Mouse (Mus musculus) liver, adult 2 months (tissue): ENCODE measurements around the gene Ciita. TPM values are rescaled to one million over a fixed set of nuclear protein-coding genes. Genes with fewer than 3 reads are reported as not detected.
A peak's percentile ranks its signal among the peaks of the same experiment; 100 is the strongest.

ENCODE experiments used
- DNase-seq: peaks from one replicate; pipeline ENCODE4 v3.0.0-alpha.2; 2011; ENCODE audit warnings: low read depth, low spot score; ENCODE audit errors: extremely low read depth
- H3K27ac ChIP-seq: fragments of 200-500 bp; replicated peaks from 2 replicates; pipeline ENCODE4 v1.5.1; 2012; ENCODE audit warnings: low read depth, mild to moderate bottlenecking, control low read depth, inconsistent platforms, low read length; ENCODE audit not compliant: insufficient read depth
- H3K27me3 ChIP-seq: fragments of 200-500 bp; 2 replicates; pipeline ENCODE4 v1.6.1; 2012; ENCODE audit warnings: mild to moderate bottlenecking, moderate library complexity, low read length, inconsistent platforms; ENCODE audit not compliant: control insufficient read depth, insufficient read depth
- H3K36me3 ChIP-seq: fragments of 200-500 bp; 2 replicates; pipeline ENCODE4 v1.6.1; 2012; ENCODE audit warnings: low read length, inconsistent platforms; ENCODE audit not compliant: control insufficient read depth, insufficient read depth
- H3K4me1 ChIP-seq: fragments of 200-500 bp; 2 replicates; pipeline ENCODE4 v1.6.1; 2011; ENCODE audit warnings: low read length; ENCODE audit not compliant: control insufficient read depth, insufficient read depth
- H3K4me3 ChIP-seq: fragments of 200-500 bp; 2 replicates; pipeline ENCODE4 v1.5.1; 2011; ENCODE audit warnings: low read depth, mild to moderate bottlenecking, control low read depth, low read length, moderate library complexity; ENCODE audit not compliant: insufficient read depth
- H3K79me2 ChIP-seq: fragments of 200-500 bp; 2 replicates; pipeline ENCODE4 v1.6.1; 2012; ENCODE audit warnings: inconsistent platforms, mild to moderate bottlenecking, low read length, moderate library complexity; ENCODE audit not compliant: control insufficient read depth, insufficient read depth
- H3K9ac ChIP-seq: fragments of 200-500 bp; 2 replicates; pipeline ENCODE4 v1.6.1; 2012; ENCODE audit warnings: low read depth, mild to moderate bottlenecking, control low read depth, inconsistent platforms, low read length
- CTCF ChIP-seq: fragments of 200-500 bp; IDR thresholded peaks from 2 replicates; pipeline ENCODE4 v1.5.1; 2011; ENCODE audit warnings: low read depth, low read length, control low read depth
- POLR2A ChIP-seq: fragments of 200-500 bp; IDR thresholded peaks from 2 replicates; pipeline ENCODE4 v1.6.1; 2011; ENCODE audit warnings: low read length, control low read depth; ENCODE audit not compliant: insufficient read depth; ENCODE audit errors: extremely low read depth
- WGBS: fragments of 180-500 bp; shearing (Covaris S2); methylation state at CpG from one replicate; pipeline ENCODE4 v1.1.7; 2018; 5-methylcytosine and 5-hydroxymethylcytosine counted together
- polyA plus RNA-seq: library from polyadenylated mRNA; depleted of rRNA; stranded (reverse); fragments of >200 nt; gene quantifications from 2 replicates; pipeline ENCODE4 v1.2.3, GENCODE M21; 2012
- total RNA-seq: library from RNA; depleted of rRNA; stranded (reverse); fragments of >200 nt; gene quantifications from 2 replicates; pipeline ENCODE4 v1.2.3, GENCODE M21; 2014

Ciita gene
- total and polyA plus RNA-seq, 2 experiments, result 1.0 to 1.1 TPM

DNA sequence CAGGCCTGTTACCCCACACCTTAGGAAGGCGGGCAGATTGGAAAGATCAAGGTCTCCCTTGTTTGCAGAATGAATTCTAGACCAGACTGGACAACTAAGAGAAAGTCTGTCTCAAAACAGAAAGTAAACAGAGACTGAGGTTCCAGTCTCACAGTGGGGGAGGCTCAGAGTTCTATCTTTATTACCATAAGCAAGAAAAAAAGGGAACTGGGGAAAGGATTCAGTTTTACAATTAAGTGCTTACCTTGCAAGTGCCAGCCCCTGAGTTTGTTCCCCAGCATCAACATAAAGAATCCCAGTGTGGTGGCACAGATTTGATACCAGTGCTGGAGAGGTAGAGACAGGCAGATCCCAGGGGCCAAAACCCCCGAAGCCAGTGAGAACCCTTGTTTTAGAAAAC lies 3.9 kb upstream of the Ciita start:
- TF ChIP-seq POLR2A (no peak), CTCF (no peak)
- no peak overlapping the region for H3K9ac ChIP-seq
- H3K4me3 ChIP-seq, result no peak overlapping the region
- peaks cover 4% of the 10 kb centered on the region; the same call in 1 of the 2 replicates for H3K4me1 ChIP-seq
- WGBS, result 48% methylated on average over 2 of the region's 2 CpGs
- H3K27me3 ChIP-seq, result no peaks in the 10 kb centered on the region
- peak; percentile 69 for DNase-seq
- H3K79me2 ChIP-seq, result no peaks in the 10 kb centered on the region
- no peak overlapping the region for H3K27ac ChIP-seq
- H3K36me3 ChIP-seq, result no peaks in the 10 kb centered on the region

DNA sequence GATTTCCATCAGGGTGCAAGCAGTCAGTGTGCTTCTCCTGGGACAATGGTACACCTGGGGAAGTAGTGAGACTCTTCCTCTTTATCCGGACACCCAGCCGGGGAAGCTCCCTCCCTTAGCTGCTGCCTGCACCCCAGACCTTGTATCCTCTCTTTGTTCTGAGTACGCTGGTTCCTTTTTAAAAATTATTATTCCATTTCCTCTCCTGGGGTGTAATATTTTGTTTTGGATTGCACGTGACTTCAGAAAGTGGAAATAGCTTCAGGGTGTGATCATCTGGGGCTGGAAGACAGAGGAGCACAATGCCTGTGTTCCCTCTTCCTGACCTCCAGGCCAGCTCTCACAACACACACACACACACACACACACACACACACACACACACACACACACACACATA lies 2.5 kb downstream of the Ciita start:
- WGBS, result 70% methylated on average over 4 of the region's 4 CpGs
- no peaks in the 10 kb centered on the region for H3K79me2 ChIP-seq
- DNase-seq, result peak; percentile 21

DNA sequence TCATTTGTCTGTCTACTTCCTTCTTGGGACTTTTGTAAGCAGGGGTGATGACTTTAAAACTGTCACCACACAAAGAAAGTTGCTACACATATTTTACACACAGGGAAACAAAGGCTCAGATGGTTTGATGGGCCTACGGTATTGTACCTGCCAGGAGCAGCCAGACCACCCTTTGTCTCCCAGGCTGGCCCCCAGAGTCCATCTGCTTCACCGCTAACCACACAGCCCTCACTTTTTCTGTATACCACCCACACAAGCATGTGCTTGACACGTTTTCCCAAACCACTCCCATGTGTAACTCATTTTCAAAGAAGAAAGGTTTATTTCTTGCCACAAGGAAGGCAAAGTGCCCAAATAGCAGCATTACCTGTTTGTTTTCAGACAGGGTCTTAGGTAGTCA lies 7.1 kb downstream of the Ciita start:
- Histone ChIP-seq H3K4me1 (peaks cover 3% of the 10 kb centered on the region; the same call in 1 of the 2 replicates), H3K36me3 (no peaks in the 10 kb centered on the region), H3K79me2 (no peaks in the 10 kb centered on the region), H3K27me3 (no peaks in the 10 kb centered on the region), H3K9ac (no peak overlapping the region), H3K27ac (no peak overlapping the region), H3K4me3 (no peak overlapping the region)
- TF ChIP-seq POLR2A (no peak), CTCF (no peak)
- WGBS, result 65% methylated on average over 3 of the region's 3 CpGs
- no peak for DNase-seq

More for the DNA sequence above, 2.5 kb downstream of the Ciita start:
- Histone ChIP-seq H3K9ac (no peak overlapping the region), H3K4me1 (no peaks in the 10 kb centered on the region), H3K36me3 (no peaks in the 10 kb centered on the region), H3K27me3 (no peaks in the 10 kb centered on the region), H3K27ac (no peak overlapping the region), H3K4me3 (no peak overlapping the region)
- no peak for TF ChIP-seq POLR2A
- no peak for TF ChIP-seq CTCF

DNA sequence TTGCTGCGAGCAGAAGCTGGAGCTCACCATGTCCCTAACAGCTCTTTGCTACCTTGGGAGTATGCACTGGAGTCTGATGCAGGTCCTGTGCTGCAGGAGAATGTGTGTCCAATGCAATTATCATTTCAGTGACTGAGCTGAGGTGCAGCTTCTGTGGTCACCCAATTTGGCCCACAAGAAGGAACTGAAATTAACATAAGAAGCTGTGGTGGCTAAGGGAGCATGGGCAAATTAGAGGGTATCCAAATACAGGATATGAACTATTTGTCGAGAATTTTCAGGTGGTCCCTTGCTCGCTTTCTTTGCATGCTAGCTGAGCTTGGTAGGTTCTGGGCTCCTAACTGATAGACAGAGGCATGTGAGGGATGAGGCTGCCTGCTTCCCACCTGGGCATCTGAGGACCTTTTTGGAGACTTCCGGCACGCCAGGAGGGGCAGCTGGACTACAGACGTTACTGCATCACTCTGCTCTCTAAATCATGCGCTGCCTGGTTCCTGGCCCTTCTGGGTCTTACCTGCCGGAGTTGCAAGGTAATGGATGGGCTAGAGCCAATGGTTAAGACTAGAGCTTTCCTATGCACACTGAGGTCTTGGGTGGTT lies 8.1 kb downstream of the Ciita start:
- DNase-seq, result no peak
- Histone ChIP-seq H3K4me1 (peaks cover 3% of the 10 kb centered on the region; the same call in 1 of the 2 replicates), H3K79me2 (no peaks in the 10 kb centered on the region), H3K4me3 (no peak overlapping the region), H3K27ac (no peak overlapping the region), H3K27me3 (no peaks in the 10 kb centered on the region), H3K36me3 (no peaks in the 10 kb centered on the region), H3K9ac (no peak overlapping the region)
- TF ChIP-seq CTCF, result no peak
- no peak for TF ChIP-seq POLR2A
- 77% methylated on average over 8 of the region's 8 CpGs for WGBS

DNA sequence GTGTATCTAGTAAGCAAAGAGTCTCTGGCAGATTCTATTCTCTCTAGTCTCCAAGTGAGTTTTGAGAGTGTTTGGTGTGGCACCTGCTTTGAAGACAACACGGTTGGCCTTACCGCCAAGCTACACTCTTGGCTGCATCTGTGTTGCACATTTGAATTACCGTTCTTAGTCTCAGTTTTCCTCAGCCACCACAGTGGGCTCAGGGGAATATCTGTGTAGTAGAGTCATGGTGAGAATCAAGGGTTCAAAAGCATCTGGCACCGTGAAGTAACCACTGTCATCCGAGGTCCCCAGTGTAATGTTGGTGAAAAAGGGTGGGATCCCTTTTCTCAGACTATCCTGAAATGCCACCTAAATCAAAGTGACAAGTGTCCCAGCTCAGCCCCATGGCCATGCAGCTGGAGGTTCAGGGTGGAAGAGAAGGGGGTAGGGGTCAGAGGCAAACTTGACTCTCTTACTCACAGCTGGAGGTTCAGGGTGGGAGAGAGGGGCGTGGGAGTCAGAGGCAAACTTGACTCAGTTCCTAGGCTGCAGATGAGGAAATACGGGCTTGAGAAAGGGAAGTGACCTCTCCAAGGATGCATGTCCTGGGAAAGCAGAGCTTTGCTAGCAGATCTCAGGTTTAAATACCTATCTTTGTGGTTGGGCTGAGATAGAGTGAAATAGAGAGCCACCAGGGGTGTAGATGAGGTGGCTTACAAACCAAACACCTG lies 9.1 kb downstream of the Ciita start:
- no peak for DNase-seq
- no peak overlapping the region for H3K27ac ChIP-seq

DNA sequence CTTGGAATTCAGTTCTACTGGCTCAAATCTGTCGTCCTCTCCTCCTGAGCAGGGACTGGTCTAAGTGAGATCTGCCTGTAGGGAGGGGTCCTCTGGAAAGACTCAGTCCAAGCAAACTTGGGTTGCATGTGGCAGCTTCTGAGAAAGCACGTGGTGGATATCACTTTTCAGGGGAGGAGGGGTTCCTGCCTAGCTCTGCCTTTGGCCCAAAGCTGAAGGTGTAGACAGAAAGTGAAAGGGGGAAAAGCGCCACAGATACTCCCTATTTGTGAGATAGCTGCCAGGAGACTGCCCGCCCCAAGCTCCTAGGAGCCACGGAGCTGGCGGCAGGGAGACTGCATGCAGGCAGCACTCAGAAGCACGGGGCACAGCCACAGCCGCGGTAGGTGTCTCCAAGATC lies 9.6 kb downstream of the Ciita start:
- TF ChIP-seq CTCF (no peak), POLR2A (no peak)
- Histone ChIP-seq H3K4me3 (peak overlapping the region; percentile 49), H3K79me2 (no peaks in the 10 kb centered on the region), H3K4me1 (peaks cover 3% of the 10 kb centered on the region; the same call in 1 of the 2 replicates), H3K9ac (peak overlapping the region; percentile 38; the same call in 1 of the 2 replicates), H3K27ac (no peak overlapping the region), H3K27me3 (no peaks in the 10 kb centered on the region), H3K36me3 (no peaks in the 10 kb centered on the region)
- no peak for DNase-seq
- 6% methylated on average over 9 of the region's 9 CpGs for whole genome bisulfite sequencing

More for the DNA sequence above, 9.1 kb downstream of the Ciita start:
- TF ChIP-seq POLR2A (no peak), CTCF (no peak)
- no peaks in the 10 kb centered on the region for H3K36me3 ChIP-seq
- H3K9ac ChIP-seq, result no peak overlapping the region
- peaks cover 3% of the 10 kb centered on the region; the same call in 1 of the 2 replicates for H3K4me1 ChIP-seq
- no peak overlapping the region for H3K4me3 ChIP-seq
- H3K79me2 ChIP-seq, result no peaks in the 10 kb centered on the region
- whole genome bisulfite sequencing, result 86% methylated on average over 7 of the region's 7 CpGs
- H3K27me3 ChIP-seq, result no peaks in the 10 kb centered on the region
